Mouse (Mus musculus): ENCODE data around the gene R3hdm4. TPM values are rescaled to one million over a fixed set of nuclear protein-coding genes. Genes with fewer than 3 reads are reported as not detected.
A peak's percentile ranks its signal among the peaks of the same experiment; 100 is the strongest.
"Not testable (repeated sequence)": the region's sequence is repeated elsewhere in the genome, so short reads cannot be mapped to it uniquely, and the experiment has no call there.

The R3hdm4 gene
- polyA plus RNA-seq, 1 experiment from 2014 or later = 289 TPM

GRCm38 (mm10) chr10:79908167-79909091, 12.6 kb downstream of the R3hdm4 start, which contains the start of gene Med16:
Gene Med16, minus strand, starts transcription at chr10:79908923.
- peak; percentile 94 for ATAC-seq (ENCODE audit: low FRiP score, low read depth)
- Histone ChIP-seq H3K27ac (replicated peaks) (peak within 1 kb of the TSS; percentile 100), H3K4me1 (replicated peaks) (peaks cover 12% of the 10 kb centered on the region), H3K27me3 (no peaks in the 10 kb centered on the region), H3K4me3 (peak within 1 kb of the TSS; percentile 92), H3K9ac (peak within 1 kb of the TSS; percentile 96), H3K4me2 (peak within 1 kb of the TSS; percentile 59), H3K9me3 (no peaks in the 10 kb centered on the region), H3K36me3 (peaks cover 31% of the 10 kb centered on the region)
- 1% methylated on average over 52 of the region's 52 CpGs for WGBS

GRCm38 (mm10) chr10:79907415-79907814, 13.6 kb downstream of the R3hdm4 start:
- Histone ChIP-seq H3K9me3 (no peaks in the 10 kb centered on the region), H3K4me3 (peak overlapping the region; percentile 92), H3K4me2 (no peak overlapping the region), H3K27me3 (no peaks in the 10 kb centered on the region), H3K9ac (no peak overlapping the region), H3K36me3 (peaks cover 33% of the 10 kb centered on the region), H3K27ac (replicated peaks) (no peak overlapping the region), H3K4me1 (replicated peaks) (peaks cover 12% of the 10 kb centered on the region)
- WGBS = 95% methylated on average over 10 of the region's 10 CpGs
- no peak for ATAC-seq (ENCODE audit: low FRiP score, low read depth)

GRCm38 (mm10) chr10:79906712-79907111, 14.3 kb downstream of the R3hdm4 start:
- H3K27me3 ChIP-seq = no peaks in the 10 kb centered on the region
- 95% methylated on average over 9 of the region's 9 CpGs for WGBS
- H3K36me3 ChIP-seq = peaks cover 35% of the 10 kb centered on the region
- H3K9me3 ChIP-seq = no peaks in the 10 kb centered on the region
- no peak overlapping the region for H3K27ac ChIP-seq (replicated peaks)
- no peak for ATAC-seq (ENCODE audit: low FRiP score, low read depth)
- H3K4me2 ChIP-seq = no peak overlapping the region
- H3K9ac ChIP-seq = no peak overlapping the region
- peaks cover 12% of the 10 kb centered on the region for H3K4me1 ChIP-seq (replicated peaks)
- no peak overlapping the region for H3K4me3 ChIP-seq

GRCm38 (mm10) chr10:79900951-79901410, 20.0 kb downstream of the R3hdm4 start:
- Histone ChIP-seq H3K9ac (no peak overlapping the region), H3K27me3 (0 out of 2 replicates have a peak, but pooled peaks cover 2% of the 10 kb centered on the region), H3K4me1 (replicated peaks) (peaks cover 12% of the 10 kb centered on the region; the same call in 1 of the 2 replicates), H3K4me2 (no peak overlapping the region), H3K27ac (replicated peaks) (peak overlapping the region; percentile 21; the same call in 1 of the 2 replicates), H3K36me3 (peaks cover 30% of the 10 kb centered on the region), H3K4me3 (no peak overlapping the region), H3K9me3 (no peaks in the 10 kb centered on the region)
- WGBS = 13% methylated on average over 2 of the region's 2 CpGs
- ATAC-seq (ENCODE audit: low FRiP score, low read depth) = peak; percentile 61; the same call in 1 of the 2 replicates

GRCm38 (mm10) chr10:79897316-79898245, 23.4 kb downstream of the R3hdm4 start:
- 54% methylated on average over 20 of the region's 20 CpGs for whole genome bisulfite sequencing
- Histone ChIP-seq H3K9ac (no peak overlapping the region), H3K36me3 (peaks cover 21% of the 10 kb centered on the region; the same call in 1 of the 2 replicates)

GRCm38 (mm10) chr10:79896814-79897213, 24.2 kb downstream of the R3hdm4 start:
- Histone ChIP-seq H3K9me3 (no peaks in the 10 kb centered on the region), H3K4me3 (no peak overlapping the region), H3K4me1 (replicated peaks) (peaks cover 12% of the 10 kb centered on the region; the same call in 1 of the 2 replicates), H3K27me3 (0 out of 2 replicates have a peak, but pooled peaks cover 2% of the 10 kb centered on the region), H3K36me3 (peaks cover 17% of the 10 kb centered on the region; the same call in 1 of the 2 replicates), H3K9ac (no peak overlapping the region), H3K27ac (replicated peaks) (no peak overlapping the region), H3K4me2 (no peak overlapping the region)
- ATAC-seq (ENCODE audit: low FRiP score, low read depth) = no peak
- 86% methylated on average over 13 of the region's 13 CpGs for WGBS

More at GRCm38 (mm10) chr10:79897316-79898245, 23.4 kb downstream of the R3hdm4 start:
- peaks cover 12% of the 10 kb centered on the region; the same call in 1 of the 2 replicates for H3K4me1 ChIP-seq (replicated peaks)
- no peak overlapping the region for H3K27ac ChIP-seq (replicated peaks)
- no peak overlapping the region for H3K4me2 ChIP-seq
- no peaks in the 10 kb centered on the region for H3K9me3 ChIP-seq
- H3K27me3 ChIP-seq = 0 out of 2 replicates have a peak, but pooled peaks cover 2% of the 10 kb centered on the region
- H3K4me3 ChIP-seq = no peak overlapping the region
- no peak for ATAC-seq (ENCODE audit: low FRiP score, low read depth)

- no peak overlapping the region for H3K9ac ChIP-seq
- H3K4me1 ChIP-seq (replicated peaks) = peaks cover 9% of the 10 kb centered on the region; the same call in 1 of the 2 replicates
- no peak overlapping the region for H3K4me3 ChIP-seq
- H3K27me3 ChIP-seq = 0 out of 2 replicates have a peak, but pooled peaks cover 2% of the 10 kb centered on the region
- ATAC-seq (ENCODE audit: low FRiP score, low read depth) = no peak
- H3K4me2 ChIP-seq = no peak overlapping the region
- H3K27ac ChIP-seq (replicated peaks) = no peak overlapping the region
- peaks cover 17% of the 10 kb centered on the region; the same call in 1 of the 2 replicates for H3K36me3 ChIP-seq
- no peaks in the 10 kb centered on the region for H3K9me3 ChIP-seq
- 88% methylated on average over 16 of the region's 16 CpGs for WGBS
Measured at GRCm38 (mm10) chr10:79896306-79896705, 24.7 kb downstream of the R3hdm4 start.

- peak; percentile 46; the same call in 1 of the 2 replicates for ATAC-seq (ENCODE audit: low FRiP score, low read depth)
- H3K4me3 ChIP-seq; H3K4me2 ChIP-seq; H3K4me1 ChIP-seq (replicated peaks); H3K27ac ChIP-seq (replicated peaks); H3K27me3 ChIP-seq; H3K9me3 ChIP-seq; H3K9ac ChIP-seq: not testable (repeated sequence)
- WGBS = 44% methylated on average over 22 of the region's 22 CpGs
- peaks cover 10% of the 10 kb centered on the region; the same call in 1 of the 2 replicates for H3K36me3 ChIP-seq
Measured at GRCm38 (mm10) chr10:79892451-79893118, 28.4 kb downstream of the R3hdm4 start.

- Histone ChIP-seq H3K9ac (no peak within 1 kb of the TSS), H3K36me3 (peaks cover 6% of the 10 kb centered on the region; the same call in 1 of the 2 replicates), H3K4me3 (no peak within 1 kb of the TSS), H3K27ac (replicated peaks) (no peak within 1 kb of the TSS), H3K9me3 (no peaks in the 10 kb centered on the region), H3K4me2 (no peak within 1 kb of the TSS), H3K27me3 (0 out of 2 replicates have a peak, but pooled peaks cover 3% of the 10 kb centered on the region), H3K4me1 (replicated peaks) (no peaks in the 10 kb centered on the region)
- WGBS = 37% methylated on average over 5 of the region's 5 CpGs
- ATAC-seq (ENCODE audit: low FRiP score, low read depth) = no peak
Measured at GRCm38 (mm10) chr10:79890670-79891069, 30.3 kb downstream of the R3hdm4 start, which contains the start of gene Cfd. Gene Cfd, plus strand, starts transcription at chr10:79890853.

- Histone ChIP-seq H3K4me2 (no peak overlapping the region), H3K4me3 (no peak overlapping the region), H3K9ac (no peak overlapping the region), H3K27me3 (0 out of 2 replicates have a peak, but pooled peaks cover 3% of the 10 kb centered on the region), H3K36me3 (no peaks in the 10 kb centered on the region), H3K4me1 (replicated peaks) (no peaks in the 10 kb centered on the region; the same call in 1 of the 2 replicates), H3K27ac (replicated peaks) (no peak overlapping the region), H3K9me3 (no peaks in the 10 kb centered on the region)
- no peak for ATAC-seq (ENCODE audit: low FRiP score, low read depth)
- WGBS = 84% methylated on average over 2 of the region's 2 CpGs
Measured at GRCm38 (mm10) chr10:79889386-79889785, 31.6 kb downstream of the R3hdm4 start.

- no peaks in the 10 kb centered on the region for H3K9me3 ChIP-seq
- no peak overlapping the region for H3K9ac ChIP-seq
- no peak for ATAC-seq (ENCODE audit: low FRiP score, low read depth)
- H3K4me1 ChIP-seq (replicated peaks) = peaks cover 10% of the 10 kb centered on the region
- no peak overlapping the region for H3K4me3 ChIP-seq
- no peaks in the 10 kb centered on the region for H3K36me3 ChIP-seq
- peaks cover 14% of the 10 kb centered on the region; the same call in 1 of the 2 replicates for H3K27me3 ChIP-seq
- H3K27ac ChIP-seq (replicated peaks) = no peak overlapping the region
- no peak overlapping the region for H3K4me2 ChIP-seq
- WGBS = 84% methylated on average over 8 of the region's 8 CpGs
Measured at GRCm38 (mm10) chr10:79886611-79887010, 34.4 kb downstream of the R3hdm4 start.

All from hindbrain, embryonic 15.5 days (tissue).